Mouse (Mus musculus) forebrain, embryonic 11.5 days (tissue): Measurements from ENCODE around the gene Nab1. TPM values are rescaled to one million over a fixed set of nuclear protein-coding genes. Genes with fewer than 3 reads are reported as not detected.

ENCODE experiments used
- ATAC-seq: fragments of 200-750 bp; cut with Nextera tagmentation; replicated peaks from 2 replicates; pipeline ENCODE4 v1.8.0; 2017; ENCODE audit warnings: moderate TSS enrichment; ENCODE audit not compliant: low FRiP score
- DNase-seq: peaks from one replicate; pipeline ENCODE4 v3.0.0-alpha.2; 2017; ENCODE audit warnings: low spot score
- H3K27ac ChIP-seq: fragments of 300-500 bp; sonication (generic); 2 replicates; pipeline ENCODE4 v1.5.1; 2014; ENCODE audit warnings: low read depth, low read length
- H3K27me3 ChIP-seq: fragments of 300-500 bp; sonication (generic); 2 replicates; pipeline ENCODE4 v1.6.1; 2014; ENCODE audit warnings: mild to moderate bottlenecking, low read length, mixed read lengths; ENCODE audit not compliant: control insufficient read depth, insufficient read depth
- H3K36me3 ChIP-seq: fragments of 300-500 bp; sonication (generic); 2 replicates; pipeline ENCODE4 v1.6.1; 2014; ENCODE audit warnings: mild to moderate bottlenecking, low read length, moderate library complexity, mixed read lengths; ENCODE audit not compliant: control insufficient read depth, insufficient read depth
- H3K4me1 ChIP-seq: fragments of 300-500 bp; sonication (generic); replicated peaks from 2 replicates; pipeline ENCODE4 v1.6.1; 2014; ENCODE audit warnings: low read length, mixed read lengths; ENCODE audit not compliant: control insufficient read depth, insufficient read depth
- H3K4me2 ChIP-seq: fragments of 300-500 bp; sonication (generic); 2 replicates; pipeline ENCODE4 v1.6.1; 2014; ENCODE audit warnings: low read depth, mild to moderate bottlenecking, low read length, moderate library complexity, mixed read lengths; ENCODE audit not compliant: severe bottlenecking
- H3K4me3 ChIP-seq: fragments of 300-500 bp; sonication (generic); 2 replicates; pipeline ENCODE4 v1.5.1; 2014; ENCODE audit warnings: low read depth, low read length
- H3K9ac ChIP-seq: fragments of 300-500 bp; sonication (generic); 2 replicates; pipeline ENCODE4 v1.6.1; 2014; ENCODE audit warnings: low read length
- H3K9me3 ChIP-seq: fragments of 300-500 bp; sonication (generic); 2 replicates; pipeline ENCODE4 v1.6.1; 2016; ENCODE audit warnings: low read length, mixed read lengths; ENCODE audit not compliant: control insufficient read depth
- WGBS: fragments of 180-500 bp; shearing (Covaris S2); extraction: QIAGEN DNeasy Blood & Tissue Kit; methylation state at CpG from one replicate; pipeline ENCODE4 v1.1.7; 2014; 5-methylcytosine and 5-hydroxymethylcytosine counted together
- polyA plus RNA-seq: library from polyadenylated mRNA; unstranded; fragments of >200 nt; fragmentation: Nextera tagmentation; extraction: Ambion mirVana; gene quantifications from 2 replicates; pipeline ENCODE4 v1.2.1, GENCODE M21; 2014

Nab1 gene
- polyA plus RNA-seq, 1 experiment from 2014 or later, result 9.0 TPM

- WGBS, result 91% methylated on average over 2 of the region's 2 CpGs
- H3K27ac ChIP-seq, result no peak overlapping the region
- no peak overlapping the region for H3K4me3 ChIP-seq
- no peaks in the 10 kb centered on the region for H3K36me3 ChIP-seq
- no peaks in the 10 kb centered on the region for H3K27me3 ChIP-seq
- no peaks in the 10 kb centered on the region for H3K4me1 ChIP-seq
- ATAC-seq, result no peak
- no peak for DNase-seq
- H3K4me2 ChIP-seq, result no peak overlapping the region
- no peaks in the 10 kb centered on the region for H3K9me3 ChIP-seq
- H3K9ac ChIP-seq, result no peak overlapping the region
Measured at GRCm38 (mm10) chr1:52430606-52431005, 69.9 kb downstream of the Nab1 start.

GRCm38 (mm10) chr1:52430116-52430515 is 70.4 kb downstream of the Nab1 start:
- no peak overlapping the region for H3K9ac ChIP-seq
- ATAC-seq, result no peak
- no peaks in the 10 kb centered on the region for H3K36me3 ChIP-seq
- 93% methylated on average over 1 of the region's 1 CpGs for WGBS
- DNase-seq, result no peak
- no peaks in the 10 kb centered on the region for H3K9me3 ChIP-seq
- H3K4me2 ChIP-seq, result no peak overlapping the region
- H3K4me3 ChIP-seq, result no peak overlapping the region
- no peaks in the 10 kb centered on the region for H3K4me1 ChIP-seq
- H3K27me3 ChIP-seq, result no peaks in the 10 kb centered on the region
- H3K27ac ChIP-seq, result no peak overlapping the region

- Histone ChIP-seq H3K4me3 (no peak overlapping the region), H3K9me3 (no peaks in the 10 kb centered on the region), H3K27ac (no peak overlapping the region), H3K27me3 (no peaks in the 10 kb centered on the region), H3K4me1 (no peaks in the 10 kb centered on the region), H3K4me2 (no peak overlapping the region), H3K9ac (no peak overlapping the region), H3K36me3 (no peaks in the 10 kb centered on the region)
- WGBS, result 67% methylated on average over 2 of the region's 2 CpGs
- DNase-seq, result no peak
- ATAC-seq, result no peak
Measured at GRCm38 (mm10) chr1:52427841-52428464, 72.5 kb downstream of the Nab1 start.

- H3K9ac ChIP-seq, result no peak overlapping the region
- ATAC-seq (no peak), DNase-seq (no peak)
- no peaks in the 10 kb centered on the region for H3K27me3 ChIP-seq
- no peak overlapping the region for H3K4me2 ChIP-seq
- H3K4me3 ChIP-seq, result no peak overlapping the region
- H3K27ac ChIP-seq, result no peak overlapping the region
- 90% methylated on average over 1 of the region's 1 CpGs for WGBS
- no peaks in the 10 kb centered on the region for H3K9me3 ChIP-seq
- no peaks in the 10 kb centered on the region for H3K36me3 ChIP-seq
- no peaks in the 10 kb centered on the region for H3K4me1 ChIP-seq
Measured at GRCm38 (mm10) chr1:52423846-52424245, 76.6 kb downstream of the Nab1 start.

GRCm38 (mm10) chr1:52423057-52423456 is 77.4 kb downstream of the Nab1 start:
- 85% methylated on average over 2 of the region's 2 CpGs for WGBS

GRCm38 (mm10) chr1:52422137-52422536 is 78.3 kb downstream of the Nab1 start:
- DNase-seq (no peak), ATAC-seq (no peak)
- Histone ChIP-seq H3K36me3 (no peaks in the 10 kb centered on the region), H3K27ac (no peak overlapping the region), H3K4me2 (no peak overlapping the region), H3K27me3 (no peaks in the 10 kb centered on the region), H3K4me1 (no peaks in the 10 kb centered on the region), H3K9ac (no peak overlapping the region), H3K4me3 (no peak overlapping the region), H3K9me3 (no peaks in the 10 kb centered on the region)
- WGBS, result 80% methylated on average over 3 of the region's 3 CpGs

More at GRCm38 (mm10) chr1:52423057-52423456, 77.4 kb downstream of the Nab1 start:
- no peak for DNase-seq
- Histone ChIP-seq H3K27me3 (no peaks in the 10 kb centered on the region), H3K4me1 (no peaks in the 10 kb centered on the region), H3K4me3 (no peak overlapping the region), H3K4me2 (no peak overlapping the region), H3K27ac (no peak overlapping the region), H3K36me3 (no peaks in the 10 kb centered on the region), H3K9ac (no peak overlapping the region), H3K9me3 (no peaks in the 10 kb centered on the region)
- ATAC-seq, result no peak

GRCm38 (mm10) chr1:52421623-52422022 is 78.9 kb downstream of the Nab1 start:
- H3K4me3 ChIP-seq, result no peak overlapping the region
- no peaks in the 10 kb centered on the region for H3K4me1 ChIP-seq
- no peak for DNase-seq
- ATAC-seq, result no peak
- H3K27ac ChIP-seq, result no peak overlapping the region
- H3K9me3 ChIP-seq, result no peaks in the 10 kb centered on the region
- no peaks in the 10 kb centered on the region for H3K36me3 ChIP-seq
- H3K27me3 ChIP-seq, result no peaks in the 10 kb centered on the region
- H3K9ac ChIP-seq, result no peak overlapping the region
- no peak overlapping the region for H3K4me2 ChIP-seq

GRCm38 (mm10) chr1:52419088-52419819 is 81.2 kb downstream of the Nab1 start:
- no peaks in the 10 kb centered on the region for H3K9me3 ChIP-seq
- no peaks in the 10 kb centered on the region for H3K36me3 ChIP-seq
- no peak overlapping the region for H3K4me2 ChIP-seq
- no peaks in the 10 kb centered on the region for H3K4me1 ChIP-seq
- H3K9ac ChIP-seq, result no peak overlapping the region
- no peak for ATAC-seq
- no peaks in the 10 kb centered on the region for H3K27me3 ChIP-seq
- no peak for DNase-seq
- WGBS, result 89% methylated on average over 7 of the region's 7 CpGs
- H3K4me3 ChIP-seq, result no peak overlapping the region
- no peak overlapping the region for H3K27ac ChIP-seq
